Mouse (Mus musculus) liver, embryonic 12.5 days (tissue): ENCODE measurements around the gene Ccdc96. TPM values are rescaled to one million over a fixed set of nuclear protein-coding genes. Genes with fewer than 3 reads are reported as not detected.

Experiments
- ATAC-seq: fragments of 200-750 bp; cut with Nextera tagmentation; 2 replicates; pipeline ENCODE4 v1.8.0; 2017; ENCODE audit warnings: moderate number of reproducible peaks, mild to moderate bottlenecking, moderate library complexity
- H3K27ac ChIP-seq: fragments of 300-500 bp; sonication (generic); 2 replicates; pipeline ENCODE4 v1.5.1; 2016; ENCODE audit warnings: mild to moderate bottlenecking
- H3K27me3 ChIP-seq: fragments of 300-500 bp; sonication (generic); replicated peaks from 2 replicates; pipeline ENCODE4 v1.6.1; 2016; ENCODE audit warnings: mild to moderate bottlenecking, moderate library complexity
- H3K36me3 ChIP-seq: fragments of 300-500 bp; sonication (generic); 2 replicates; pipeline ENCODE4 v1.6.1; 2016; ENCODE audit warnings: mild to moderate bottlenecking, moderate library complexity
- H3K4me1 ChIP-seq: fragments of 300-500 bp; sonication (generic); 2 replicates; pipeline ENCODE4 v1.6.1; 2016
- H3K4me2 ChIP-seq: fragments of 300-500 bp; sonication (generic); 2 replicates; pipeline ENCODE4 v1.6.1; 2016; ENCODE audit warnings: mild to moderate bottlenecking, moderate library complexity
- H3K4me3 ChIP-seq: fragments of 300-500 bp; sonication (generic); 2 replicates; pipeline ENCODE4 v1.5.1; 2016; ENCODE audit warnings: mild to moderate bottlenecking, moderate library complexity
- H3K9ac ChIP-seq: fragments of 300-500 bp; sonication (generic); 2 replicates; pipeline ENCODE4 v1.6.1; 2016; ENCODE audit warnings: mild to moderate bottlenecking, moderate library complexity
- H3K9me3 ChIP-seq: fragments of 300-500 bp; sonication (generic); replicated peaks from 2 replicates; pipeline ENCODE4 v1.6.1; 2016; ENCODE audit warnings: mild to moderate bottlenecking, moderate library complexity
- WGBS: fragments of 180-500 bp; shearing (Covaris S2); methylation state at CpG from one replicate; pipeline ENCODE4 v1.1.7; 2016; ENCODE audit not compliant: insufficient replicate concordance; 5-methylcytosine and 5-hydroxymethylcytosine counted together
- polyA plus RNA-seq: library from polyadenylated mRNA; unstranded; fragments of >200 nt; fragmentation: Nextera tagmentation; extraction: Ambion mirVana; gene quantifications from 2 replicates; pipeline ENCODE4 v1.2.1, GENCODE M21; 2016

Ccdc96 gene
- polyA plus RNA-seq, 1 experiment from 2014 or later: 0.25 TPM

DNA sequence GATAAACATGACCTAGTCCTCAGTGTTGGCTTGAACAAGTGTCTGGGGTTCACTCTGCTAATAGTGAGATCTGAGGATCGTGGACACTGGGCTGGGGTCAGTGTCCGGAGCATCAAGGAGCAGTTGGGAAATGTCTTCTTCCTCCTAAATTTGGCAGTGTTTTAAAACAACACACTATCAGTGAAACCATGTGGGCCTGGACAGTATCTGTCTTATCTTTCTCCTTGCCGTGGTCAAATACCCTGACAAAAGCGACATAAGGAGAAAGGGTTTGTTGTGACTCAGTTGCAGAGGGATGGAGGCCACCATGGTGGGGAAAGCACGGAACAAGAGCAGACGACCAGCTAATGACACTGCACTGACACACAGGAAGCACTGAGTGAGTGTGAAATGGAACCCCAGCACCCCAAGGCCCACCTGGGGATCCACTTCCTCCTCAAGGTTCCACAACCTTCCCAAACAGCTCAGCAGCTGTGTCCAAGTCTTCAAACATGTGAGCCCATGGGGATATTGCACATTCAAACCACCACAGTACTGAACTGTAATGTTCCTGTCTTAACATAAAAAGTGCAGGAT lies 50.2 kb downstream of the Ccdc96 start:
- no peak overlapping the region for H3K27ac ChIP-seq
- no peak for ATAC-seq
- 25% methylated on average over 6 of the region's 6 CpGs for WGBS
- peak overlapping the region; percentile 3; the same call in 1 of the 2 replicates for H3K9ac ChIP-seq
- no peaks in the 10 kb centered on the region for H3K36me3 ChIP-seq
- no peaks in the 10 kb centered on the region for H3K9me3 ChIP-seq
- no peaks in the 10 kb centered on the region for H3K27me3 ChIP-seq
- H3K4me1 ChIP-seq: peaks cover 52% of the 10 kb centered on the region
- no peak overlapping the region for H3K4me2 ChIP-seq
- no peak overlapping the region for H3K4me3 ChIP-seq

DNA sequence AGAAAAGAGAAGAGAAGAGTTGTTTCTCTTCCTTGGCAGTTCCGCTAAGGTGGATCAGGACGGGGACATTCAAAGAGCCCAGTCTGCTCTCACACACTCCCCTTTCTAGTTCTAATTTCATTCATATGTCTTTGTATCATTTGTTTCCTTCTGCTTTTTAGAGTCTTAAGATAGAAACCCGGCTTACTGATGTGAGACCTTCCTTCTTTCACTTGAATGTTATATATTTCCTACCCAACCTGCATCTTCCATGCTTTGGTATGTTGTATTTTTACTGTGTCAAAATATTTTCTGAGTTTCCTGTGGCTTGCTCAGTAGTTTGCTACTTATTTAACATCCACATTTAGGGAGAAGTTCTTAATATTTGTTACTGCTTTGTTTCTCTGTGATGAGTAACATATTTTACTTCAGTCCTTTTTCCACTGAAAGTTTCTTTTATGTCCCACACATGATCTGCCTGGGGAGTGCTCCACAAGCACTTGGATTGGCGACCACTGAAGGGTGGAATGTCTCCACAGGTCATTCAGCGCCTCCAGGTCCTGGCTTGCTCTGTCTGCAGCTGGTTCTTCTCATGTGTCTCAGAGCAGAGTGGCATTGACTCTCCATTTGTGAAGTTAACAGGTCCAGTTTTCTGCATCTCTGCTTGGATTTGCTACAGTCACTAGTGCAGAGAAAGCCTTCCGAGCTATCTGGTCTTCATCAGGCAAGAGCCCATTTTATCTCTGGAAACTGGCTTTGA lies 51.2 kb downstream of the Ccdc96 start:
- Histone ChIP-seq H3K9ac (no peak overlapping the region), H3K27ac (no peak overlapping the region), H3K4me2 (no peak overlapping the region), H3K27me3 (no peaks in the 10 kb centered on the region), H3K36me3 (no peaks in the 10 kb centered on the region), H3K9me3 (no peaks in the 10 kb centered on the region), H3K4me3 (no peak overlapping the region), H3K4me1 (peaks cover 42% of the 10 kb centered on the region)
- WGBS: 77% methylated on average over 6 of the region's 6 CpGs
- ATAC-seq: no peak

DNA sequence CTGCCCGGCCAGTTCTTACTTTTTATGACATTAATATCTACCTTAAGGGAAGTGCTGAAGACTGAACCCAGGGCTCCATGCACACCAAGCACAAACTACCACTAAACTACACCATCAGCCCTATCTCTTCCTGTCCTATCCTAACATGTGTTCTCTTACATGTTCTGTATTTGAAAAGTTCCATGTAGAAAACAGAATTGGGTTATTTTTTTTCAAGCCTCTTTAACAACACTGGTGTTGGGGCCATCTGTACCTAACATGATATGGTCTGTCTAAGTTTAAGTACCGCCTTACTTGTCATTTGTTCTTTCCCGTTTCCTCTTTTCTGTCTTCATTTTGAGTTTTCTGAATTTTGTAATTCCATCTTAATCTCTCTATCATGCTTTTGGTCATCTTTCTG lies 52.0 kb downstream of the Ccdc96 start:
- H3K4me2 ChIP-seq: no peak overlapping the region
- no peak overlapping the region for H3K9ac ChIP-seq
- H3K4me3 ChIP-seq: no peak overlapping the region
- H3K4me1 ChIP-seq: peaks cover 34% of the 10 kb centered on the region
- no peak for ATAC-seq
- H3K9me3 ChIP-seq: no peaks in the 10 kb centered on the region
- H3K27me3 ChIP-seq: no peaks in the 10 kb centered on the region
- no peaks in the 10 kb centered on the region for H3K36me3 ChIP-seq
- WGBS: 72% methylated on average over 3 of the region's 3 CpGs
- no peak overlapping the region for H3K27ac ChIP-seq

Other genes starting within 250 kb of the Ccdc96 start
- gene Sorcs2, start 86.4 kb upstream of the Ccdc96 start, polyA plus RNA-seq: 1.2 and 1.6 TPM in 2 replicates
- gene Grpel1, start 19.6 kb upstream of the Ccdc96 start, polyA plus RNA-seq: 52.4 and 52.9 TPM in 2 replicates
- gene Tada2b, start 303 bp upstream of the Ccdc96 start, polyA plus RNA-seq: 1.5 and 1.6 TPM in 2 replicates
- gene Tbc1d14, start 108.7 kb downstream of the Ccdc96 start, polyA plus RNA-seq: 15.4 and 15.7 TPM in 2 replicates
- 28.2 and 28.5 TPM in 2 replicates for gene D5Ertd579e, start 211.4 kb downstream of the Ccdc96 start, polyA plus RNA-seq